Mouse (Mus musculus) cerebellum, postnatal 14 days (tissue): ENCODE data around the gene Rhox4b.
"Not testable (repeated sequence)": the region's sequence is repeated elsewhere in the genome, so short reads cannot be mapped to it uniquely, and the experiment has no call there.

ENCODE experiments used
- DNase-seq, 2 experiments: peaks; one replicate each; pipeline ENCODE4 v3.0.0; 2021; ENCODE audit warnings: mixed read lengths in 2 of 2

Gene Rhox4b

GRCm38 (mm10) chrX:37432194-37432593, at the start of gene Rhox4b:
Gene Rhox4b (plus strand): TSS chrX:37432494.
- DNase-seq = not testable (repeated sequence)

GRCm38 (mm10) chrX:37390548-37390947, 41.7 kb upstream of the Rhox4b start, which contains the start of gene Rhox4a2:
Gene Rhox4a2 (plus strand): TSS chrX:37390848.
- not testable (repeated sequence) for DNase-seq

GRCm38 (mm10) chrX:37411767-37412166, 20.5 kb upstream of the Rhox4b start, which contains the start of gene Rhox2b:
Gene Rhox2b (plus strand): TSS chrX:37412067.
- DNase-seq = not testable (repeated sequence)

GRCm38 (mm10) chrX:37453380-37453779, 21.1 kb downstream of the Rhox4b start, which contains the start of gene Rhox2c:
Gene Rhox2c (plus strand): TSS chrX:37453680.
- DNase-seq = not testable (repeated sequence)

DNA sequence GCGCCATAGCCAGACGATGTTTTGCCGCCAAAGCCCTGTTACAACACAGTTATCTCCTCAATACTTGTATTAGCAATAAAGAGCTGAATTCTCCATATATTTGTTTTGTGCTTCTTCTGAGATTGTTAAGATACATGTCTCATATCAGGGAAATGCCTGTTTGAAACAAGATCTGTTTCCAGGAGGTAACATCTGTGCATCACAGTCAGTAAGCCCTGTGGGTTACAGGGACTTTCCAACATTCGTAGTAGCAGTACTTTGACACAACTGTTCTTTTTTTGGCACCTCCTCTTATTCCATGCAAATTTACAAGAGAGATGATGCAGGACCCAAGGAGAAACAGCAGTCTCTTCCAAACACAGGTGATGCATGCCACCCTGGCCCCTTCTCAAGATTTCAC, 26.0 kb downstream of the Rhox4b start, which contains the start of gene Rhox3c:
TSS of gene Rhox3c (plus strand) at position 301 of the 400 bp plus-strand sequence.
- DNase-seq = not testable (repeated sequence)

- not testable (repeated sequence) for DNase-seq
Observed at GRCm38 (mm10) chrX:37480037-37480436, 47.7 kb downstream of the Rhox4b start, which contains the start of gene Rhox4c. Gene Rhox4c (plus strand): TSS chrX:37480337.
